Mouse (Mus musculus) frontal cortex, postnatal 14 days (tissue): ENCODE data around the gene Lhfpl4.

Experiments used
- DNase-seq, 2 experiments: peaks; one replicate each; pipeline ENCODE4 v3.0.0; 2022; ENCODE audit warnings: low spot score in 2 of 2

Gene Lhfpl4

DNA sequence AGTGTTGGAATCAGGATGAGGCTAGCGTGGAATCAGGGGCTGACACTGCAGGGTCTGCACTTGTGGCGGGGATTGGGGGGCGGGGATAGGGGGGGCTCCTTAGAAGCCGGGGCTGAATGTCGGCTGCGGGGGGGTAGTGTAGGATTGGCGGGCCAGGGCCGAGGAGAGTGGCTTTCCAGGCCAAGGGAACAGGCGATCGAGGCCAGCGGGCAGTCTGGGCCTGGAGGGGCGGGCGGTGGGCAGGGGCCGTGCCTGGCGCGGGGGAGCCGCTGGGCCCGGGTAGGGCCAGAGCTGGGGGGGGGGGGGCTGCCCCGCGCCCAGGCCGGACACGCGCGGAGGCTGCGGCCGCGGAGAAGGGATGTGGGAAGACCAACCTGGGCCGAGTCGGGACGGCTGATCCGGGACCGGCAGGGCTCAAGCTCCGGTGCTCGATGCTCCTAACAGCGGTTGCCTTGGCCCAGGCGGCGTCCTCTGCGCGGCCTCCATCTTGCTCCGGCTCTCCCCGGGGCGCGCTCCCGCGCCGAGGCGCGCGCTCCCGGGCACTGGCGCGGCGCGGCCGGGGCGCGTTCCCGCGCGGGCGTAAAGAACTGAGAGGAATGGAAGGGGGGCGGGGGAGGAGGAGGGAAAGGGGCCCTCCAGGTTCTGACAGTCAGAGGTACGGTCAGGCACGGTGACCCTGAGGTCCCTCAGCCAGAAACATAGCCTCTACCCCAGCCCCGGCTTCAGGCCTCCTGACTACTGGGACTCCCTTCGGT, at the start of gene Lhfpl4:
Gene Lhfpl4 (minus strand): TSS at position 544 of the 755 bp plus-strand sequence.
- DNase-seq: peak in 1 of 2 experiments; percentile 40

DNA sequence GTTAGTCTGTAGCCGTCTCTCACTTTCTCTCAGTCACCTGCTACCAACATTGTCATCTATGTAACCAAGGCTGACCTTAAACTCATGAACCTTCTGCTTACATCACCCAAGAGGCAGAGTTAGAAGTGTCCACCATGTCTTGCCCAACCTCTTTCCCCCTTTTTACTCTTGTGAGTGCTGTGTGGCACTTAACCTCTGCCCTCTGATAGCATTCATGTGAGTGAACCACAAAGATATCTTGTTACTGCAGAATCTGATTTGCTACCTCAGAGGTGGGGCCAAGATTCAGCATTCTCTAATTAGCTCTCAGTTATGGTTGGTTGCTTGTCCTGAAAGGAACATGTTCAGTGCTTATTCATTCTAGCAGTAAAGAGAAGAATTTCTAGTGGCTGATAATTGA, 47.6 kb upstream of the Lhfpl4 start:
- no peak for DNase-seq

DNA sequence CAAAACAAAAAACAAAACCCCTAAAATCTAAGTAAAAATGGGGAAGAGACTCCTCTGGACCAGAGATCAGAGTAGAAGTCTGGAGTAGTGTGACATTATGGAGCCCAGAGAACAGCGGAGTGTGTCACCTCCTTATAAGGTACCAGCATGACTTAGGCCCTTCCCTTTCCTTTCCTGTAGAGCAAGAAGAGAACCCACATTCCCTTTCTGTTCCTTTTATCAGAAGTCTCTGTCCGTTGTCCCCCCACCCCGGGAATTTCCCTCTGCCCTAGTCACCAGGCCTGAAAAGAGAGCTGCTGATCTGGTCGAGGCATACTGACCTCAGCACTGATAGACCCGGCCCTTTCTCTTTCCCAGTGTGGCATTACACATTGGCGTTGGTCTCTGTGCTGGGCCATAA, 43.3 kb upstream of the Lhfpl4 start:
- no peak for DNase-seq

DNA sequence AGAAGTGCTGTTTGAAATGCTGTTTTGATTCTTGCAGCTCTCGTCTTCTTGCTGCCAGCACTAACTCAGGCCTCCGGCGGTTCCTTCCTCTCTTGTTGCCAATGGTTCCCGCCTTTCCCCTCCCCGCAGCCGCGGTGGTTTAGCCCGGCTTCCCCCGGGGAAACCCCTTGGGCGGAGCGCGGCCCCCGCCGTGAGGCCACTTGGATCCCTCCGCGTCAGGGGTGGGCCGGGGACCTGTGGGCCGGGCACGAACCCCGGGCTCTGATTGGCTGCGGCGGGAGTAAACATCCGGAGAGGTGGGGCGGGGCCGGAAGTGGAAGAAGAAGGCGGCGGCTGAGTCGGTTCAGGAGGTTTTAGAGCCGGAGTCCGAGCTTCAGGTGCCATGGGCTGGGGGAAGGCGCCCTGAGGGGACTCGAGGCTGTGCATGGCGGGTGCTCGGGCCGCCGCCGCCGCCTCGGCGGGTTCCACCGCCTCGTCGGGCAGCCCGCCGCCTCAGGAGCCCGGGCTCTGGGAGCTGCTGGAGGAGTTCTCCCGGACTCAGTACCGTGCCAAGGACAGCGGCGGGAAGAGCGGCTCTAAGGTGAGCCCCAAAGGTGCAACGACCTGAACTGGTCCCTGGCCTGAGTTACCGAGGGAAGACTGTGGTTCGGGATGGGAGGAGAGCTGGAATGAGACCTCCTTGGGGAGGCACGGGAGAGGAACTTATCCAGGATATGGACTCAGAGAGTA, 42.5 kb upstream of the Lhfpl4 start, which contains the start of gene Mtmr14:
Gene Mtmr14 (plus strand): TSS at position 302 of the 729 bp plus-strand sequence.
- DNase-seq: peak; percentile 97 to 98

DNA sequence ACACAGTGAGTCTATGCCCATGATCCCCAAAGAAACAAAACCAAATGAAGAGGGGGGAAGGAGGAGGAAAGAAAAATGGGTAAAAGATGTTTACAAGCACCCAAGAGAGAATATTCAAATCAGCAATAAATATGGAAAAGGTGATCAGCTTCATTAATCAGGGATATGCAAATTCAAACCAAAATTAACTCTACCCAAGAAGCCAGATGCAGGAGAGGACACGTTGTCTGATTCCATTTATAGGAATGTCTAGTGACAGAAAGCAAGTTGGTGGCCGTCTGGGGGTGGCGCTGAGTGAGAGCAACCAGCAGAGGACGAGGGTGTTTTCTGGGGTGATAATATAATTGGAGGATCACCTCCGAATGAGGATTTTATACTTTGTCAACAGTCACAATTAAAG, 40.0 kb upstream of the Lhfpl4 start:
- no peak for DNase-seq

DNA sequence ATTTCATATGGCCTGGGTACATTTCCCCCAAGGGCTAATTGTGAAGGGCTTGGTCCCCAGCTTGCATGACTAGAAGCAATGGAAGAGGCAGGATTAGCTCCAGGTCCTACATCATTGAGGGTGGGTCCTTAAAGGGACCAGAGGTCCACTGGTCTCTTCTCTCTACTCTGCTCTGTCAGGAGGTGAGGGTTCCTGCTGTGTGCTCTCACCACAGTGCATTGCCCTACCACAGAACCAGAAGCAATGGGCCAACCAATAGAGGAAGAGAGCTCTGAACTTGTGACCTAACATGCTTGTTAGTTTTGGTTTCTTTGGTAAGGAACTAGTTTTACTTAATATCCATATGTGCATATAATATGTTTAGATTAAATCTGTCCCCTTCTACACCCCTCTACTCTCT, 31.5 kb upstream of the Lhfpl4 start:
- no peak for DNase-seq

DNA sequence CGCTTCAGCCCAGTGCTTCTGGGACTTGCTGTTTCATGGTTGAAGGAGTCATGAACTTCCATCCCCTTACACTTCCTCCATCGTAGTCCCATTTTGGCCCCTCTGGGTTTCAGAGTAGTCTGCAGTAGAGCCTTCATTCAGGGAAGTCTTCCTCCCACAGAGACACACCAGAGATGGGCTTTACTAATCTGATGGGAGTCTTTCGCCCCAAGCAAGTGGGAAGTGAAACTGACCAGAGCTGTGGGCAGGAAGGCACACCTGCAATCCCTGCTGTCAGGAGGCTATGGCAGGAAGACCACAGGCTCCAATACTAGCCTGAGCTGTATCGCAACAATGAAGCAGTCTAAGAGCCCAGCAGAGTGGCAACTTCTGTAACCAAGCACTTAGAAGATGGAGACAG, 30.6 kb upstream of the Lhfpl4 start:
- DNase-seq: no peak

DNA sequence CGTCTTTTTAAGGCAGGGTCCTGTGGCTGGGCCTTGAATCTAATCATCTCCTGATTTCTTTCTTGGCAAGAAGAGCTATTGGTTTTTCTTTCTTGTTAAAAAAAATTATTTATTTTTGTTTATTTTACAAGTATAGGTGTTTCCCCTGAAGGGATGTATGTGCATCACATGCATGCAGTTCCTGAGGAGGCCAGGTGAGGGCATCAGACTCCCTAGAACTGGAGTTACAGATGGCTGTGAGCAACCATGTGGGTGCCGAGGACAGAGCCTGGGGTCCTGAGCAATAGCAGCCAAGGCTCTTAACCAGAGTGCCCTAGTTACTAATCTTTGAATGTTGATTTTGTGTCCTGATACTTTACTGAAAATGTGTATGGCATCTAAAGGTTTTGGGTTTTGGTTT, 21.1 kb upstream of the Lhfpl4 start:
- no peak for DNase-seq

DNA sequence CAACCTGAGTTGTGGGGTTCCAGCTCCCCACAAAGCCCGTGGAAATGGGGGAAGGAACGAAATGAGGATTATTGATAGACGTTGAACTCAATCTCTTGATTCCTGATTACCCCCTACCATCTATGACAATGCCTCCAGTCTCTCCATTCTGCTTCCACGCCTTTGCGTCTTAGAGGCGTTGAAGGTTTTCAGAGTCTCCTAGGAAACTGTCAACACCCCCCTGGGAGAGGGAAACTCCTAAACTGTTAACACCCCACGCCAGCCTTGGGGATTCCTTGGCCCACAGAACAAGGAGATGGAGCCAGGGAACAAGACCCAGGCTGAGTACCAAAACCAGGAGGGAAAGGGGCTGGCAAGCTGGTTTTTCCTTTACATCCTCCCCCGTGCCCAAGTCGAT, 410 bp upstream of the Lhfpl4 start:
- DNase-seq: no peak

DNA sequence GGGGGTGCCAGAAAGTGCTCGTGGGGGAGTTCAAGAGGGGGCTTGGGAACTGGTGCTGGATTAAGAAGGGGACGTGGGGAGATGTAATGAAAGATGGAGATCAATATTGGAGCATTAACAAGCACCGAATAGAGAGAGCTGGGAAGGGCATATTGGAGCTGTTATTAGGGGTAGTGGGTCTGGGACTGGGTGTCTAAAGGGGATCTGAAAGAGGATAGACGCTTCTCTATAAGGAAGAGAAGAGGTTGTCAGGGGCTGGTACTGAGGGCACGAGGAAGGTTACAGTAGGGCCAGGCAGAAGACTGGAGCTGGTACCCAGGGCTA, 705 bp downstream of the Lhfpl4 start:
- DNase-seq: no peak

DNA sequence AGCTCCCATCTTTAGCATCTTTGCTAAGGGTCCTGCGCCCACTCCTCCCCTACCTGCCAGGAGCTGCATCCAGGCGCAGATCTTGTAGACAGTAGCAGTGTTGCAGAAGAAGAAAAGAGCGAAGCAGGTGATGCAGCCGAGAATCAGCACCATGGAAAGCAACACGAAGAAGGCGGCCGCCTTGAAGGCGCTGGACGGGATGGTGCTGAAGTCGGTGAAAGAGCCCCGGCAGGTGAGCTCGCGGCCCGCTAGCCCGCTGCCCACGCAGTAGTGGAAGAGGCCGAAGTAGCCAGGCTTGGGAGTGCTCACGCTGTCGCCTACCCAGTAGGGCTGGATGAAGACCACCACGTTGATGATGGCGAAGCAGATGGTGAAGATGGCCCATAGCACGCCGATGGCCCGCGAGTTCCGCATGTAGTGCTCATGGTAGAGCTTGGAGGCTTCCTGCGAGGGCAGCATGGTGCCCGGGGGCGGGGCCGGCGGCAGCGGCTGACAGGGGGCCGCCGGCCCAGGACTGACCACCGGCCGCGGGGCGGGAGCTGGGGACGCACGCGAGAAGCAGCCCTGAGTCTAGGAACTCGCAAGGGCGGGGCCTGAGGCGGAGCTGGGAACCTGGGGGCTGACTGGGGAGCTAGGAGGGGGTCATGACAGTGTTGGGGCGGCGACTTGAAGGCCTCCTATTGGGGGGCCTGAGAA, 1.3 kb downstream of the Lhfpl4 start:
- DNase-seq: no peak

DNA sequence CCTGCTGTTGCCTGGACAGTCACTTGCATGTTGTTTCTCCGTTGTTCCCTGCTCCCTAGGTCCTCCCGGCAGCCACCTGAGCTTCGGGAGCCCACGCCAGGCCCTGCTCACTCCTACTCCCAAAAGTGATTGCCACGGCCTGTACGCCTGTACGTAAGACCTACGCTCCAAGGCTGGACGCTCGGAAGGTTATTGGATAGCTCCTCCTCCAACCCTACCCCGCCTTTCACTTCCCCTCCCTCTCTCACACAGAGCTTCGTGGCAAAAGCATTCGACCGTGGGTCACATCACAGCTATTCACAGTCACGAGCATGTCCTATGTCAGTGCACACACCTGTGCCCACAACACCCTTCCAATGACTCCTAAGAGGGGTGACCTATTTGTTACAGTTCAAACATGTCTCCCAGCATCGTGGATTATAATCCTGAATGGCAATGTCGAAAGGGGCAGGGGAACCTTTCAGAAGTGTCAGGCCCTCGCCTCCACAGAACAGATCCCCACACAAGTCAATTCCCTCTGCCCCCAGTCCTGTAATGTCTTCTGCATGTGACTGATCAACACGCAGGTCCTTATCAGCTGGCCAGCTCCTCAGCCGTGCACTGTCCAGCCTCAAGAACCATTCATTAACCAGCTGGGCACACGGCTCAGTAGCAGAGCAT, 10.2 kb downstream of the Lhfpl4 start:
- DNase-seq: no peak

DNA sequence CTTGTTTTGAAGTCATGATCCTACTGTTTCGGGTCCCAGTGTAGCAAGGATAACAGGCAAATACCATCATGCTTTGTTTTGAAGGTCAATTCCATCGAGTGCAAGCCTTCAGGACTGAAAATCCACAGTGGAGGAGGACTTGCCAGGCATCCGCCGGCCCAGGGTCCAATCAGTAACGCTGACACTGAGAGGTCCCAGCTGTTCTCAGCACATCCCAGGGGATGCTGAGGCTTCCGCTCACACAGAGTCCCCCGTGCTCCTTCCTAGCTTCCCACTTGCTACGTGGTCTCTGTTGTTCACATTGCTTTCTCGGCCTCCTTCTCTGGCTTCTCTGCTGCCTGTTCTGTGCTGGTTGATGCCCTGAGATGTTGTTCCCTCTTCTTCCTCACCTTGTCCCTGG, 11.0 kb downstream of the Lhfpl4 start:
- DNase-seq: no peak

DNA sequence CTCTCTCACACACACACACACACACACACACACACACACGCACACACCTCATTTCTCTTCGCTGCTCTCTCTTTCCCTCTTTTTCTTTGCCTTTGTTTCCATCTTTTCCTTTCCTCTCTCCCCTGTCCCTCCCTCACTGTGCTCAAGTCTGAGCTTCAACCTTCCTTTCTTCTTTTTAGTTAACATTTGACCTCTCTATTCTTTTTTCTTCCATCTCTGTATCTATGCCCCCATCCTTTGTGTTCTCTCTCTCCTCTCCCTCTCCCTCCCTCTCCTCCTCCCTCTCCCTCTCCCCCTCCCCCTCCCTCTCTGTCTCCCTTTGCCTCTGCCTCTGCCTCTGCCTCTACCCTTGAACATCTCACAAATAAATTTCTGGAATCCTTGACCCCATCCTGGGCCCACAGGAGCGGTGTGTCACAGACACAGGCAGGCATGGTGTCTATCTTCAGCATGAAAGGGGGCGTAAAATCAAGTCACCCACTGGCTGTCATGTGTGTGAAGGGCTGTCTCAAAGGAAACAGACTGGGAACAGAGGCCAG, 15.9 kb downstream of the Lhfpl4 start:
- DNase-seq: no peak

DNA sequence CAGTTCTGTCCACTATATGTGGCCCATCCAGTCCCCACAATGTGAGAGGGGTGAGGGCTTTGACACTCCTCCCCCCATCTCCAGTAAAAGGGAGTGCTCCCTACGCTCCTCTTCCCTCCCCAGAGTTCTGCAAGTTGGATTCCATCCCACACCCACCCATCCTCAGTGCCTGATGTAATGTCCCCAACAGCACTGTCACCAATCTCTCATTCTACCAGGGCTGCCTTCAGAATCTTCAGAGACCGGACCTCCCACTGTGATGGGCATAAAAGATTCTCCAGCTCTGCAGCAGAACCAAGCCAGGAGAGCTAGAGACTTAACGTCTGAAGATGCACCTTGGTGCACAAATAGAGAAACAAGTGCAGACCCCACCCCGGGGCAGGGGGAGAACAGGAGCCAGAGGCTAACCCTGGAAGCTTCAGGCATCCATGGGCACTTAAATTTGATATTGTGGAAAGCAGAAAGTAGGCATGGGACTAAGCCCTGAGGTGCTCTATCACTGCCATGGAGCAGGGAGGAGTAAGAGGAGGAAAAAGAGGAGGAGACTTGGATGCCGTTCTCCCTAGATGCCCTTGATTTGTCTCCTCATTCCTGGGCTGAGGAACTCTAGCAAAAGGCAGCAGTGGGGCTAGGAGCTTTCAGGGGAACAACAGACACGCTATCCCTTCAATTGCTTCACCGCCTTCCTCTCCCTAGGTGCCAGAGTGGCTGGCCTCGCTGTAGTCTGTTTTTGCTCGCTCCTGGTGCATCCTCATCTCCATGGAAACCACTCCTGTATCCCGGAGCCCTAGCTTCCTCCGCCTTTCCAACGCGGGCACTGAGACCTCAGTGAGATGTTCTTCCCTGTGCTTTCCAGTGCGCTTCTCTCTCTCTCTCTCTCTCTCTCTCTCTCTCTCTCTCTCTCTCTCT, 16.6 kb downstream of the Lhfpl4 start:
- DNase-seq: peak; percentile 59 to 61

DNA sequence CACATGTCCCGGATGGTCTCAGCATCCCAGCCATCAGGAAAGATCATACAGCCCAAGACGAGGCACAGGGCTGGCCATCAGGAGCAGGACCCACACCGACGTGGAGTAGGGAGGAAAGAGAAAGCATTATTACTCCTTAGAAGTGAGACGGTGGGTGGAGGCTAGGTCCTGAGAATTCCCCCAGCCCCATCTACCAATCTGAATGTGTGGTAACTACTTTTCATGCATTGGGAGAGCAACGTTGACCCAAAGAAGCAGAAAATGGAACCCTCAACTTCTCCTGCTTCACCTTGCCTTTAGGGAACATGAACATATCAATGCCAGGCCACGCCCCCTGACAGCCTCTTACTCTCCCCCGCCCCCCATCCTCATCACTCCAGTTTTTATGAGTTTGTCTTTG, 18.6 kb downstream of the Lhfpl4 start:
- DNase-seq: no peak

DNA sequence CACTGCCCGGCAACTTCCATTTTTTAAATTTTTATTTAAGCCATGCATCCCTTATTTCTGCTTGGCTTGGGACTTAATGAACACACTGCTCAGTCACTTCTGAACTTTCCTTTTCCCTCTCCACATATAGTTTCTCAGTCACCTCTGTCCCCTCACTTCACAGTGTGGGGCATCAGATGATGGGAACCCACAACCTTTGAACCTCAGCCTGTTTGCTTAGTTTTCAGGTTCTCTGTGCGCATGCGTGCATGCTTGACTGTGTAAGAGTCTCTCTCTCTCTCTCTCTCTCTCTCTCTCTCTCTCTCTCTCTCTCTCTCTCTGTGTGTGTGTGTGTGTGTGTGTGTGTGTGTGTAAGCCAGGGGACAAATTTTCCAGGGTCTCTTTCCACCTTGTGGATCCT, 19.7 kb downstream of the Lhfpl4 start:
- DNase-seq: no peak

DNA sequence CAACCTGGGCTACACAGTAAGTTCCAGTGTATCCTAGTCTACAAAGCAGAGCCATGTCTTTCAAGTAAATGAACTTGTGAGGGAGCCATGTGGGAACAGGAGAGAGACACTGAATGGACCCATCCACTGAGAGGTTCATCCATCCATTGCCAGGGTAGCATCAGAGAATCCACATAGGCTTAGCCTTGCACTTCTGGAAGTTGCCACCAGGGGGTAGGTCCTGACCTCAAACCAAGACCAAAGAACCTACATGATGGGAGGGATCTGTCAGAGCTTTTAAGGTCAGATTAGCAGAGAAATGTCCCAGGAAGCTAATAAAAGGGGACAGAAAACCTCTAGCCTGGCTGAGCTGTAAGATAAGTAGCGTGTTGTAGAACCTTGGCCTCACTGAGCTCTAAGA, 22.6 kb downstream of the Lhfpl4 start:
- DNase-seq: peak in 1 of 2 experiments; percentile 50

DNA sequence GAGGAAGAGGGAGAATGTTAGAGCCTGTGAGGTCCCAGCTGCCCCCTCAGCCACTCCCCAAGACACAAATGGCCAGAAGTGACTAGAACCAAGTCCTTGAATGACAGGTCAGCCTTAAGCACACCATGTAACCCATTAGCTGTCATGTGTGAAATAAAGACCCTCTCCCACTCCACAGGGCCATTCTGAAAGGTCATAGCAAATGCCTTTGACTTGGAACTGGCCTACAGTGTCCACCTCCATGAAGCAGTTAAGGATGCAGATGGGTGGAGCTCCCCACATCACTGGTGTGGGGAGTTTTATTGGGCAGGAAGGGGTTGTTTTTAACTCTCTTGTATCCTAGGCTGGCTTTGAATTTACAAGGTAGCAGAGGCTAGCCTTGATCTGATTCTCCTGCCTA, 23.2 kb downstream of the Lhfpl4 start:
- no peak for DNase-seq

DNA sequence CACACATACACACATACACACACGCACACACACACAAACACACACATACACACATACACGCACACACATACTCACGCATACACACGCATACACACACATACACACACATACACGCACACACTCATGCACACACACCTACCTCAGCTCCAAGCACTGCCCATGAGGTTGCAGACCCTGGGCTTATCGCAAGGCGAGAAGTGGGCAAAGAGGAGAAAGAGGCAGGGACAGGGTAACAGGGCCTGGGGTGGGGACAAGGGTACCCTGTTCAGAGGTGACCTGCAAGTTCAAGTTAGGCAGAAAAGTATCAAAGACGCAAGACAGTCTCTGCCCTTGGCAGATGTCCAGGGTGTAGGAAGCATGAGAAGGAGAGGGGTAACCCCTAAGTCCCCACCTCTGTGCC, 24.5 kb downstream of the Lhfpl4 start:
- no peak for DNase-seq

DNA sequence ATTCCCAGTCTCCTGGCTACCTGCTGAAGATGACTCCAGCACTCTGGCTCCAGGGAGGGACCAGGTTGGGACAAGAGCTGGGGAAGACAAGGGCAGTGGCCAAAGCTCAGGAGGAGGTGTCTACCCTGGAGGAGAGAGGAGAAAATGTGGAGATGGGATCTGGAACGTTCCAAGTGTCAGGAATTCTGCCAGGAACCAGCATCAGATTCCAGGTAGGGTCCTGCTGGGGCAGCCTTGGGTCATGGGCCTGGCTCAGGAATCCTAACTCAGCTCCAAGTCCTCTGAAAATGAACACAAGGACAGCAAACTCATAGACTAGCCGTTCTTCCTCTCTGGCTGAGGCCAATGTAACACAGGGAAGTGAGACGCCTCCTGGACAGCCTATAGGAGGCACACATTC, 25.3 kb downstream of the Lhfpl4 start:
- DNase-seq: no peak
